Mouse (Mus musculus): ENCODE measurements around the gene Spice1. TPM values are rescaled to one million over a fixed set of nuclear protein-coding genes. Genes with fewer than 3 reads are reported as not detected.

Gene Spice1
- total RNA-seq, 2 experiments from 2014 or later: 15.1 to 16.7 TPM

Other genes with a start within 250 kb of the Spice1 start
- gene Atp6v1a, start 207.4 kb upstream of the Spice1 start, total RNA-seq (2021): 100 to 1,000 TPM; 491 to 508 TPM
- 10 to 100 TPM; 52.6 to 54.0 TPM for gene Naa50, start 207.3 kb upstream of the Spice1 start, total RNA-seq (2021)
- gene Usf3, start 173.9 kb upstream of the Spice1 start, total RNA-seq (2021): 10 to 100 TPM; 39.4 to 42.0 TPM
- gene Sidt1, start 13.9 kb upstream of the Spice1 start, total RNA-seq (2021): 10 to 100 TPM; 37.3 to 44.4 TPM
- gene Cfap44, start 47.7 kb downstream of the Spice1 start, total RNA-seq (2021): 10 to 100 TPM in 1 of 2 experiments, 1 to 10 TPM in 1; 8.4 to 10.8 TPM
- 10 to 100 TPM in 1 of 2 experiments, 1 to 10 TPM in 1; 9.9 to 10.7 TPM for gene Boc, start 211.8 kb downstream of the Spice1 start, total RNA-seq (2021)